Mouse (Mus musculus) MEL (cell line): ENCODE measurements around the gene Ldlrad2. TPM values are rescaled to one million over a fixed set of nuclear protein-coding genes. Genes with fewer than 3 reads are reported as not detected.

Experiments
- DNase-seq: peaks from one replicate; pipeline ENCODE4 v3.0.0; 2011; ENCODE audit warnings: low read depth, low spot score
- H3K27ac ChIP-seq: 2 replicates; pipeline ENCODE4 v1.5.1; 2012; ENCODE audit warnings: low read depth, mild to moderate bottlenecking, control low read depth, low read length, moderate library complexity; ENCODE audit not compliant: control insufficient read depth
- H3K27me3 ChIP-seq, 2 experiments: fragments of 150-350 bp in 1 of 2; sonication (generic) in 1 of 2; 2 replicates each; pipeline ENCODE4 v1.6.1; 2012; ENCODE audit warnings: low read length in 2 of 2, mild to moderate bottlenecking in 2 of 2, improper control_type of control experiment in 1 of 2, moderate library complexity in 1 of 2; ENCODE audit not compliant: insufficient read depth in 2 of 2, control insufficient read depth in 1 of 2
- H3K36me3 ChIP-seq, 2 experiments: 2 replicates each; pipeline ENCODE4 v1.6.1; 2012 to 2014; ENCODE audit warnings: low read length in 2 of 2, improper control_type of control experiment in 1 of 2, inconsistent platforms in 1 of 2, mild to moderate bottlenecking in 1 of 2; ENCODE audit not compliant: insufficient read depth in 2 of 2, control insufficient read depth in 1 of 2
- H3K4me1 ChIP-seq, 2 experiments: fragments of 150-350 bp in 1 of 2; sonication (generic) in 1 of 2; 2 replicates each; pipeline ENCODE4 v1.6.1; 2012; ENCODE audit warnings: low read length in 2 of 2, improper control_type of control experiment in 1 of 2, mild to moderate bottlenecking in 1 of 2; ENCODE audit not compliant: insufficient read depth in 2 of 2, control insufficient read depth in 1 of 2
- H3K4me3 ChIP-seq, 2 experiments: fragments of 150-350 bp in 1 of 2; sonication (generic) in 1 of 2; 2 replicates each; pipeline ENCODE4 v1.5.1; 2012; ENCODE audit warnings: low read depth in 2 of 2, low read length in 2 of 2, mild to moderate bottlenecking in 2 of 2, moderate library complexity in 2 of 2, control low read depth in 1 of 2, improper control_type of control experiment in 1 of 2; ENCODE audit not compliant: control insufficient read depth in 1 of 2, insufficient read depth in 1 of 2
- H3K79me2 ChIP-seq: 2 replicates; pipeline ENCODE4 v1.6.1; 2012; ENCODE audit warnings: mild to moderate bottlenecking, low read length, moderate library complexity; ENCODE audit not compliant: control insufficient read depth, poor library complexity, insufficient read depth
- H3K9ac ChIP-seq: 2 replicates; pipeline ENCODE4 v1.6.1; 2012; ENCODE audit warnings: low read depth, mild to moderate bottlenecking, control low read depth, low read length, moderate library complexity; ENCODE audit not compliant: control insufficient read depth, poor library complexity, severe bottlenecking
- H3K9me3 ChIP-seq: fragments of 150-350 bp; sonication (generic); replicated peaks from 2 replicates; pipeline ENCODE4 v1.6.1; 2012; ENCODE audit warnings: mild to moderate bottlenecking, low read length, improper control_type of control experiment, moderate library complexity; ENCODE audit not compliant: insufficient read depth
- BHLHE40 ChIP-seq: IDR thresholded peaks from 2 replicates; pipeline ENCODE4 v1.6.1; 2012; ENCODE audit warnings: low read depth, mild to moderate bottlenecking, inconsistent platforms, low read length, improper control_type of control experiment, borderline replicate concordance
- CTCF ChIP-seq, 3 experiments: IDR thresholded peaks in 2 of 3; conservative IDR thresholded peaks in 1 of 3; 2 replicates each; pipeline ENCODE4 v1.5.1; 2011 to 2012; ENCODE audit warnings: low read length in 3 of 3, low read depth in 2 of 3, mild to moderate bottlenecking in 2 of 3, improper control_type of control experiment in 1 of 3, inconsistent platforms in 1 of 3, mixed read lengths in 1 of 3, moderate library complexity in 1 of 3; ENCODE audit not compliant: control insufficient read depth in 1 of 3, insufficient read depth in 1 of 3, poor library complexity in 1 of 3, severe bottlenecking in 1 of 3
- ELF1 ChIP-seq: IDR thresholded peaks from 2 replicates; pipeline ENCODE4 v1.6.1; 2014; ENCODE audit warnings: low read depth, mild to moderate bottlenecking, inconsistent platforms, low read length, improper control_type of control experiment, moderate library complexity
- GABPA ChIP-seq: IDR thresholded peaks from 2 replicates; pipeline ENCODE4 v1.6.1; 2012; ENCODE audit warnings: low read depth, mild to moderate bottlenecking, inconsistent platforms, low read length, improper control_type of control experiment, moderate library complexity
- HCFC1 ChIP-seq: IDR thresholded peaks from 2 replicates; pipeline ENCODE4 v1.6.1; 2012; ENCODE audit warnings: low read depth, mild to moderate bottlenecking, inconsistent platforms, low read length, improper control_type of control experiment, moderate library complexity
- JUND ChIP-seq: IDR thresholded peaks from 2 replicates; pipeline ENCODE4 v1.6.1; 2011; ENCODE audit warnings: low read depth, mild to moderate bottlenecking, improper control_type of control experiment, low read length
- KAT2A ChIP-seq: conservative IDR thresholded peaks from 2 replicates; pipeline ENCODE4 v1.6.1; 2012; ENCODE audit warnings: low read depth, low read length, improper control_type of control experiment, inconsistent platforms
- MAFK ChIP-seq: IDR thresholded peaks from 2 replicates; pipeline ENCODE4 v1.6.1; 2011; ENCODE audit warnings: low read depth, mild to moderate bottlenecking, low read length, improper control_type of control experiment, borderline replicate concordance
- MAX ChIP-seq: IDR thresholded peaks from 2 replicates; pipeline ENCODE4 v1.6.1; 2011; ENCODE audit warnings: low read length, improper control_type of control experiment
- MXI1 ChIP-seq: IDR thresholded peaks from 2 replicates; pipeline ENCODE4 v1.6.1; 2011; ENCODE audit warnings: mild to moderate bottlenecking, low read depth, low read length, improper control_type of control experiment
- MYB ChIP-seq: IDR thresholded peaks from 2 replicates; pipeline ENCODE4 v1.6.1; 2011; ENCODE audit warnings: mild to moderate bottlenecking, low read depth, low read length, improper control_type of control experiment
- NELFE ChIP-seq: IDR thresholded peaks from 2 replicates; pipeline ENCODE4 v1.6.1; 2011; ENCODE audit warnings: low read depth, low read length, improper control_type of control experiment
- POLR2A ChIP-seq, 2 experiments: IDR thresholded peaks; 2 replicates each; pipeline ENCODE4 v1.6.1; 2011 to 2012; ENCODE audit warnings: low read length in 2 of 2, mild to moderate bottlenecking in 2 of 2, control low read depth in 1 of 2, improper control_type of control experiment in 1 of 2, low read depth in 1 of 2, moderate library complexity in 1 of 2; ENCODE audit not compliant: control insufficient read depth in 1 of 2, insufficient read depth in 1 of 2, poor library complexity in 1 of 2
- POLR2AphosphoS2 ChIP-seq: IDR thresholded peaks from 2 replicates; pipeline ENCODE4 v1.6.1; 2011; ENCODE audit warnings: low read length, improper control_type of control experiment
- POLR2AphosphoS5 ChIP-seq: IDR thresholded peaks from 2 replicates; pipeline ENCODE4 v1.6.1; 2012; ENCODE audit warnings: low read depth, borderline replicate concordance, mild to moderate bottlenecking, inconsistent platforms, low read length, moderate library complexity, mixed read lengths
- RCOR1 ChIP-seq: IDR thresholded peaks from 2 replicates; pipeline ENCODE4 v1.6.1; 2012; ENCODE audit warnings: low read depth, mild to moderate bottlenecking, inconsistent platforms, low read length, improper control_type of control experiment
- SIN3A ChIP-seq: IDR thresholded peaks from 2 replicates; pipeline ENCODE4 v1.6.1; 2012; ENCODE audit warnings: low read length, improper control_type of control experiment, inconsistent platforms
- SMC3 ChIP-seq: IDR thresholded peaks from 2 replicates; pipeline ENCODE4 v1.6.1; 2011; ENCODE audit warnings: low read depth, low read length, improper control_type of control experiment
- TAL1 ChIP-seq: IDR thresholded peaks from 2 replicates; pipeline ENCODE4 v1.6.1; 2012; ENCODE audit warnings: mild to moderate bottlenecking, inconsistent platforms, low read length, moderate library complexity, mixed read lengths
- TBP ChIP-seq: IDR thresholded peaks from 2 replicates; pipeline ENCODE4 v1.8.0; 2011; ENCODE audit warnings: low read depth, low read length, improper control_type of control experiment
- UBTF ChIP-seq: IDR thresholded peaks from 2 replicates; pipeline ENCODE4 v1.6.1; 2012; ENCODE audit warnings: low read depth, mild to moderate bottlenecking, inconsistent platforms, low read length, improper control_type of control experiment, moderate library complexity, borderline replicate concordance; ENCODE audit not compliant: insufficient read depth
- USF2 ChIP-seq, 2 experiments: IDR thresholded peaks; 2 replicates each; pipeline ENCODE4 v1.6.1; 2011 to 2012; ENCODE audit warnings: improper control_type of control experiment in 2 of 2, low read length in 2 of 2, borderline replicate concordance in 1 of 2, inconsistent platforms in 1 of 2, low read depth in 1 of 2, mild to moderate bottlenecking in 1 of 2; ENCODE audit not compliant: insufficient read depth in 1 of 2
- ZKSCAN1 ChIP-seq: IDR thresholded peaks from 2 replicates; pipeline ENCODE4 v1.6.1; 2012; ENCODE audit warnings: low read depth, mild to moderate bottlenecking, inconsistent platforms, low read length, improper control_type of control experiment, moderate library complexity
- ZNF384 ChIP-seq: IDR thresholded peaks from 2 replicates; pipeline ENCODE4 v1.6.1; 2012; ENCODE audit warnings: low read depth, mild to moderate bottlenecking, inconsistent platforms, low read length, improper control_type of control experiment
- polyA plus RNA-seq, 2 experiments: library from polyadenylated mRNA; stranded (reverse) in 1 of 2; unstranded in 1 of 2; fragments of >175 nt in 1 of 2; fragments of >200 nt in 1 of 2; gene quantifications; 2 replicates each; pipeline versions ENCODE4 v1.2.1 to v1.2.4; 2012; ENCODE audit warnings: low replicate concordance in 2 of 2, low read depth in 1 of 2; ENCODE audit not compliant: insufficient read length in 2 of 2, insufficient read depth in 1 of 2, missing spikeins in 1 of 2
- total RNA-seq: library from RNA; depleted of rRNA; stranded (reverse); fragments of 300-350 nt; gene quantifications from 2 replicates; pipeline ENCODE4 v1.2.3, GENCODE M21; 2012

Gene Ldlrad2
- total and polyA plus RNA-seq, 3 experiments = not detected

- Histone ChIP-seq H3K27ac (no peak overlapping the region), H3K4me3 (no peak overlapping the region), H3K79me2 (no peaks in the 10 kb centered on the region), H3K9ac (no peak overlapping the region), H3K9me3 (no peaks in the 10 kb centered on the region), H3K4me1 (no peaks in the 10 kb centered on the region), H3K36me3 (no peaks in the 10 kb centered on the region), H3K27me3 (no peaks in the 10 kb centered on the region)
- TF ChIP-seq SMC3 (no peak), POLR2AphosphoS5 (no peak), MAFK (no peak), JUND (no peak), POLR2A (IDR thresholded peaks at IDR 0.05; ENCODE audit: control insufficient read depth in 1 of 2, insufficient read depth in 1 of 2, low read depth in 1 of 2, low read length in 2 of 2, poor library complexity in 1 of 2) (no peak), POLR2AphosphoS2 (no peak), CTCF (IDR thresholded peaks at IDR 0.05 in 2 of 3, conservative IDR thresholded peaks at IDR 0.05 in 1 of 3; ENCODE audit: control insufficient read depth in 1 of 3, insufficient read depth in 1 of 3, low read depth in 2 of 3, low read length in 3 of 3, poor library complexity in 1 of 3, severe bottlenecking in 1 of 3) (no peak), MAX (no peak), RCOR1 (no peak), UBTF (no peak), MXI1 (no peak), TBP (no peak), ZKSCAN1 (no peak), MYB (no peak), HCFC1 (no peak), GABPA (no peak), USF2 (IDR thresholded peaks at IDR 0.05; ENCODE audit: borderline replicate concordance in 1 of 2, insufficient read depth in 1 of 2, low read depth in 1 of 2, low read length in 2 of 2) (no peak), ELF1 (no peak)
- no peak for DNase-seq
Observed at GRCm38 (mm10) chr4:137540356-137540755, 34.0 kb downstream of the Ldlrad2 start.

GRCm38 (mm10) chr4:137527872-137528271 is 46.5 kb downstream of the Ldlrad2 start:
- Histone ChIP-seq H3K9me3 (no peaks in the 10 kb centered on the region), H3K4me1 (no peaks in the 10 kb centered on the region), H3K27me3 (no peaks in the 10 kb centered on the region; a peak in 1 of 4 replicates), H3K27ac (no peak overlapping the region), H3K79me2 (no peaks in the 10 kb centered on the region), H3K36me3 (no peaks in the 10 kb centered on the region), H3K9ac (no peak overlapping the region), H3K4me3 (no peak overlapping the region)
- TF ChIP-seq MAFK (no peak), JUND (no peak), HCFC1 (no peak), RCOR1 (no peak), GABPA (no peak), NELFE (no peak), BHLHE40 (no peak), UBTF (no peak), TAL1 (no peak), SIN3A (no peak), SMC3 (no peak), KAT2A (no peak), ZNF384 (no peak), MYB (no peak), POLR2AphosphoS5 (no peak)
- no peak for DNase-seq
